Mouse (Mus musculus) heart, embryonic 15.5 days (tissue): Measurements from ENCODE around the gene Galnt10. TPM values are rescaled to one million over a fixed set of nuclear protein-coding genes. Genes with fewer than 3 reads are reported as not detected.

Experiments
- ATAC-seq: fragments of 200-750 bp; cut with Nextera tagmentation; replicated peaks from 2 replicates; pipeline ENCODE4 v1.8.0; 2017; ENCODE audit warnings: low read depth, moderate TSS enrichment; ENCODE audit not compliant: insufficient number of reproducible peaks, insufficient read depth, low FRiP score
- H3K27ac ChIP-seq: fragments of 300-500 bp; sonication (generic); 2 replicates; pipeline ENCODE4 v1.5.1; 2015; ENCODE audit warnings: mild to moderate bottlenecking, inconsistent platforms
- H3K27me3 ChIP-seq: fragments of 300-500 bp; sonication (generic); 2 replicates; pipeline ENCODE4 v1.6.1; 2015; ENCODE audit warnings: inconsistent platforms
- H3K36me3 ChIP-seq: fragments of 300-500 bp; sonication (generic); 2 replicates; pipeline ENCODE4 v1.6.1; 2015; ENCODE audit warnings: mild to moderate bottlenecking, inconsistent platforms
- H3K4me1 ChIP-seq: fragments of 300-500 bp; sonication (generic); replicated peaks from 2 replicates; pipeline ENCODE4 v1.6.1; 2015; ENCODE audit warnings: inconsistent platforms
- H3K4me2 ChIP-seq: fragments of 300-500 bp; sonication (generic); 2 replicates; pipeline ENCODE4 v1.6.1; 2015; ENCODE audit warnings: inconsistent platforms, mild to moderate bottlenecking, moderate library complexity
- H3K4me3 ChIP-seq: fragments of 300-500 bp; sonication (generic); 2 replicates; pipeline ENCODE4 v1.5.1; 2015; ENCODE audit warnings: mild to moderate bottlenecking, inconsistent platforms
- H3K9ac ChIP-seq: fragments of 300-500 bp; sonication (generic); 2 replicates; pipeline ENCODE4 v1.6.1; 2015; ENCODE audit warnings: mild to moderate bottlenecking, inconsistent platforms
- H3K9me3 ChIP-seq: fragments of 300-500 bp; sonication (generic); replicated peaks from 2 replicates; pipeline ENCODE4 v1.6.1; 2016; ENCODE audit warnings: inconsistent platforms
- WGBS: fragments of 180-500 bp; shearing (Covaris S2); methylation state at CpG from one replicate; pipeline ENCODE4 v1.1.7; 2015; ENCODE audit warnings: mixed read lengths; 5-methylcytosine and 5-hydroxymethylcytosine counted together
- polyA plus RNA-seq: library from polyadenylated mRNA; unstranded; fragments of >200 nt; fragmentation: Nextera tagmentation; extraction: Ambion mirVana; gene quantifications from 2 replicates; pipeline ENCODE4 v1.2.1, GENCODE M21; 2015

Galnt10 gene
- polyA plus RNA-seq, 1 experiment from 2014 or later = 8.9 TPM

DNA sequence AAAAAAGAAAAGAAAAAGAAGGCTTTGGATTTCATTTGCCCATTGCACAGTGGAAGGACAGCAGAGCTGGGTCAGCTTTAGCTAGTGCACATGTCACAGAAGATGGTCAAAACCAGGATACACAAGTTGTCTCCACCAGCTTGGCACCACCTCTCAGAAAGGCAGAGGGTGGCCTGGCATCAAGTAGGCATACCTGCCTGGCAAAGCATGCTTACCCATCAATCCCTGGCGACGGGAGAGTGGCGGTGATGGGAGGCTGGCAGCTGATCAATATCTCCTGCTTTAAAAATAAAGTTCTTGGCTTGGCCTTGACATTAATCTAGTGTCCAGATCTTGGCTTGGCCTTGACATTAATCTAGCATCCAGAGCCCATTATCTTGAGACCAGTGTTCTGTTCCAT, 131.3 kb downstream of the Galnt10 start:
- H3K27ac ChIP-seq = no peak overlapping the region
- no peak for ATAC-seq
- H3K4me1 ChIP-seq = peaks cover 11% of the 10 kb centered on the region
- WGBS = 90% methylated on average over 3 of the region's 3 CpGs
- no peak overlapping the region for H3K9ac ChIP-seq
- H3K27me3 ChIP-seq = no peaks in the 10 kb centered on the region
- no peak overlapping the region for H3K4me3 ChIP-seq
- H3K36me3 ChIP-seq = no peaks in the 10 kb centered on the region
- no peaks in the 10 kb centered on the region for H3K9me3 ChIP-seq
- H3K4me2 ChIP-seq = no peak overlapping the region

DNA sequence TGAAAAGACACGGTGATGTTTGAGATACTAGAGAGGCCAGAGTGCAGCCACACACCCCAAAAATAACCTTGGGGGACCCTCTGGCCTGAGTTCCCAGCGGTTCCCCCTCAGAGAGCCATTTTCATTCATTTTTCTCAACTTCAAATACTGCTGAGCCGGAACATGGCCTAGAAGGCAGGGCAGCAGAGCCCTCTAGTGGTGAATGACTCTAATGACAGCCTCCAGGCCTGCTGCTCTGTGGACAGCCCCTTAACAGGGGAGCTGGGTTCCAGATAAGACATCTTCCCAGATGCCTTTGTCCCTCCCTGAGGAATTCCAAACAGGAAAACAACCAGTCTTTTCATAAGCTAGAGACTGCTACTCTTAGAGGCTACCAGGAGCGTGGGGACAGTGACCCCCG, 133.1 kb downstream of the Galnt10 start:
- no peak overlapping the region for H3K27ac ChIP-seq
- no peak overlapping the region for H3K4me2 ChIP-seq
- H3K4me1 ChIP-seq = peaks cover 7% of the 10 kb centered on the region
- H3K36me3 ChIP-seq = no peaks in the 10 kb centered on the region
- WGBS = 19% methylated on average over 5 of the region's 5 CpGs
- H3K9me3 ChIP-seq = no peaks in the 10 kb centered on the region
- no peak for ATAC-seq
- no peaks in the 10 kb centered on the region for H3K27me3 ChIP-seq
- H3K4me3 ChIP-seq = no peak overlapping the region
- no peak overlapping the region for H3K9ac ChIP-seq

DNA sequence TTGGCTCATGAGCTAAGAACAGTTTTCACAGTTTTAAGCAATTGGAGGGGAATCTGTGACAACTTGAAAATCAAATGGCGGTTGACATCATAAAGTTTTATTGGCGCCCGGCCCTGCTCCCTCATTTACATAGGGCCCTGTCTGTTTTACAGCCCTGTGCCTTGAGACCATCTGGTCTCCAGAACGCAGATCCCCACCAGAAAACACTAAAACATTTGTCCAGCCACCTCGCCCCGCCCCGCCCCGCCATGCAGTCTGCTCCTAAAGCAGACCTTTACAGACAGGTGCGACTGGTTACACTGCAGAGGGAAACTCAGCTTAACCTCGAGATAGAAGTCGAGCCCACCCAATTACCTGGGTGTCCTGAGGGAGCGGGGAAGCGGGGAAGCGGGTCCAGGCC, 134.6 kb downstream of the Galnt10 start:
- no peak for ATAC-seq
- no peak overlapping the region for H3K4me3 ChIP-seq
- no peak overlapping the region for H3K9ac ChIP-seq
- whole genome bisulfite sequencing = 86% methylated on average over 14 of the region's 14 CpGs
- H3K4me1 ChIP-seq = no peaks in the 10 kb centered on the region
- no peak overlapping the region for H3K27ac ChIP-seq
- H3K27me3 ChIP-seq = no peaks in the 10 kb centered on the region
- no peaks in the 10 kb centered on the region for H3K9me3 ChIP-seq
- H3K4me2 ChIP-seq = no peak overlapping the region
- no peaks in the 10 kb centered on the region for H3K36me3 ChIP-seq

DNA sequence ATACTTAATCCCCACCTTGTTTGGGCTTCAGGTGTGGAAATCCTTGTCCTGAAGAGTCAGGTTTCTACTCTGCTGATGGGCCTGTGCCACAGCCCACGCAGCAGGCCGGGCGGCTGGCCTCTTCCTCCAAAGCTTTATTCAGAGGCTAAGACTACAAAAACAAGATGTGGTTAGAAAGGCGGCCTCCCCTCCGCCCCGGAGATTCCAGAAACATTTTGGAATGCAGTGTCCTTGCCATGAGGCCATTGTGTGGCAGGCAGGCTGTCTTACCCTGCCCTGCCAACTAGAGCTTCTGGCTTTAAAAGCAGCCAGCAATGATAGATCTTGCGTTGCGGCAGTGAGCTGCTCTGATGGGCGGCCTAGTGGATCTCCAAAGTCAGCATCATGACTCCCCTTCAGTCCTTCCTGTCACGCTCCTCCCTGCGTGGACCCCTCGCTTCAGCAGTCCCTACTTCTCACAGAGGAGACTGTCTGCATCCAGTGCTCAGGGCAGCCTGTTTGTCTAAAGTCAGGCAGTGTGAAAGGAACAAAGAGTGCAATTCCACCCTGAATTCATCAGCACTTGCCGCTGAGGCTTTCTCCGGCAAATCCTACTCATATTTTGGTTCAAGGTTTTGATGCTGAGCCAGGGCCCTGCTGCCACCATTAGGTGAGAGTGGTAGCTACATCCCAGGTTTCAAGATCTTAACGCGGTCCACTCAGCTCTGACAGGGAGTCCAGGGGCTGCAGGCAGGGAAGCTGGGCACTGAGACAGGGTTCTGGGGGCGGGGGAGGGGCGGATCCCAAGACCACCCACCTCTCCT, 141.6 kb downstream of the Galnt10 start:
- 51% methylated on average over 18 of the region's 18 CpGs for WGBS
- Histone ChIP-seq H3K36me3 (no peaks in the 10 kb centered on the region), H3K27me3 (no peaks in the 10 kb centered on the region), H3K9ac (no peak overlapping the region), H3K4me2 (no peak overlapping the region), H3K27ac (no peak overlapping the region; the same call in 1 of the 2 replicates), H3K9me3 (no peaks in the 10 kb centered on the region), H3K4me3 (no peak overlapping the region), H3K4me1 (peaks cover 9% of the 10 kb centered on the region)
- no peak for ATAC-seq

DNA sequence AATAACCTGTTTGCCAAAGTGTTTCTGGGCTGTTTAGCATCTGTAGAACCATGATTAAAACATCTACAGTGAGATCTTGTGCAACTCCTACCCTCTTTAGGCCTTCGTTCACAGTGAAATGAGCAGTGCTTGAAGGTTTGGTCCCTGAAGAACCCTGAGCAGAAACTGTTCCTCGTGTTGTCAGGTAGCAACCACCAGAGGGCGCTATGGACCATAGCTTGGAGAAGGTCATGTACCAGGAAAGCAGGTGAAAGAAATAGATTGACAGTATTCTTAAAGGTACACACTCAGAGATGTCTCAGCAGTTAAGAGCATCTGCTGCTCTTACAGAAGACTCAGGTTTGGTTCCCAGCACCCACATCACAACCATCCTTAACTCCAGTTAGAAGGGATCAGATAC, 142.7 kb downstream of the Galnt10 start:
- H3K4me1 ChIP-seq = peaks cover 9% of the 10 kb centered on the region
- H3K27ac ChIP-seq = no peak overlapping the region
- no peak overlapping the region for H3K9ac ChIP-seq
- no peaks in the 10 kb centered on the region for H3K9me3 ChIP-seq
- no peak overlapping the region for H3K4me3 ChIP-seq
- ATAC-seq = no peak
- H3K36me3 ChIP-seq = no peaks in the 10 kb centered on the region
- 30% methylated on average over 3 of the region's 3 CpGs for WGBS
- no peaks in the 10 kb centered on the region for H3K27me3 ChIP-seq
- no peak overlapping the region for H3K4me2 ChIP-seq

DNA sequence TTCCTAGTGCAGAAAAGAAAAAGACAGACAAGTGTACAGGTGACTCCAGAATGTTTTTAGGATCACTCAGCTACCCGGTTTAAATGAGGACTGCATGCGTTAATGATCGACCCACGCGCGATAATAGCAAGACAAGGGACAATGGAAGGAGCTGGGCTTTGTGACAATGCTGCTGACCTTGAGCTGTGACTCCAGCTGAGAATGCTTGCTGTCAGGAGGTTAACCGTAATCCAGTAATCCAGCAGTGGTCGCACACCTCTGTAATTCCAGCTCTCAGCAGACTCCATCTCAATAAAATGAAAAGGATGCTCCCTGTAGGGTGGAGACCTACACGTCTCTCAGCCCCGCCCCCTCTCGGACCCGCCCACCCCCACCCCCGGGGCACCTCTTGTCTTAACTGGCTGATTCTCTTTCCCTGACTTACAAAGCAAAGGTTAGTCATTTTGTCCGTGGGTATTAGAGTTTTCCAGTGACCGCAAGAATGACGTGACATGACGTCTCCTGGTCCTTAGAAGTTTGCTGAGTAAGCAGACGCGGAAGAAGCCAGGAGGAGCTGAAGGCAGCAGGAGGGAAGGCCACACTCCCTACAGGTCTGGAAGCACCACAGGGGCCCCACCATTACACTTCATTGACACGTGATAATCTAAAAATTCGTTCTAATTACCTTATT, 145.8 kb downstream of the Galnt10 start:
- H3K9ac ChIP-seq = no peak overlapping the region
- H3K4me1 ChIP-seq = peaks cover 9% of the 10 kb centered on the region
- H3K9me3 ChIP-seq = no peaks in the 10 kb centered on the region
- ATAC-seq = no peak
- no peaks in the 10 kb centered on the region for H3K36me3 ChIP-seq
- 29% methylated on average over 21 of the region's 21 CpGs for WGBS
- H3K4me3 ChIP-seq = no peak overlapping the region
- no peaks in the 10 kb centered on the region for H3K27me3 ChIP-seq
- peak overlapping the region; percentile 21; the same call in 1 of the 2 replicates for H3K4me2 ChIP-seq
- no peak overlapping the region for H3K27ac ChIP-seq

DNA sequence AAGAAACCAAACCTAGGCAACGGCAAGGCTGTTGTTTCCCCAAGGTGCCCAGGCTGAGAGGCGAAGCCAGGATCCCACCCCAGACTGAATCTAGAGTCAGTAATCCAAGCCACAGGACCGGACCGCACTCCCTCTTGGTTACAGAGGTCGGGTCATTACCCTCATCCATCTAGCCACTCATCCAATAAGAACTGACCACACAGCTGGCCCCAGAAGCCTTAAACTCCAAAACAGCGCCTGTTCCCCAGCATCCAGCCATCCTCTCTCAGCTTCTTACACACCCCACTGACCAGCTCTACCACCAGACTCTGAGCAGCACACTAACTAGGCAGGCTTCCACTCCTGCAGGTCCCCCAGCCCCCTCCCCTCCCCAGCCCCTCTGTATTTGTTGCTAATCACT, 149.8 kb downstream of the Galnt10 start:
- no peaks in the 10 kb centered on the region for H3K9me3 ChIP-seq
- ATAC-seq = no peak

DNA sequence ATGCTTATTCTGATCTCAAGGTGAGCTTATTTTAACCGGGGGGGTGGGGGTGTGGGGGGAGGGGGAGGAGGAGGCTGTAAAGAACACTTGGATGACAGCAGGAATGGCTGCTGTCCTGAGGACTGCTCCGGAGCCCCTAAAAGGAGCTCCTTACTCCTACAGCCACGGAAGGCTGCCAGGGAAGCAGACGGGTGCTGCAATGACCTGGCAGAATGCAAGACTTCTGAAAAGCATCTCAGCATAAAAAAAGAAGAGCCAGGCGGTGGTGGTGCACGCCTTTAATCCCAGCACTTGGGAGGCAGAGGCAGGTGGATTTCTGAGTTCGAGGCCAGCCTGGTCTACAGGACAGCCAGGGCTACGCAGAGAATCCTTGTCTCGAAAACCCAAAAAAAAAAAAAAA, 152.6 kb downstream of the Galnt10 start:
- Histone ChIP-seq H3K27me3 (no peaks in the 10 kb centered on the region), H3K4me3 (no peak overlapping the region), H3K27ac (no peak overlapping the region), H3K4me2 (no peak overlapping the region), H3K9me3 (no peaks in the 10 kb centered on the region), H3K36me3 (no peaks in the 10 kb centered on the region), H3K4me1 (peaks cover 15% of the 10 kb centered on the region), H3K9ac (no peak overlapping the region)
- ATAC-seq = no peak
- WGBS = 77% methylated on average over 9 of the region's 9 CpGs

More for the DNA sequence above, 149.8 kb downstream of the Galnt10 start:
- Histone ChIP-seq H3K4me3 (no peak overlapping the region), H3K9ac (no peak overlapping the region), H3K27ac (no peak overlapping the region), H3K4me2 (no peak overlapping the region), H3K36me3 (no peaks in the 10 kb centered on the region), H3K4me1 (peaks cover 2% of the 10 kb centered on the region), H3K27me3 (no peaks in the 10 kb centered on the region)
- 62% methylated on average over 6 of the region's 6 CpGs for WGBS

DNA sequence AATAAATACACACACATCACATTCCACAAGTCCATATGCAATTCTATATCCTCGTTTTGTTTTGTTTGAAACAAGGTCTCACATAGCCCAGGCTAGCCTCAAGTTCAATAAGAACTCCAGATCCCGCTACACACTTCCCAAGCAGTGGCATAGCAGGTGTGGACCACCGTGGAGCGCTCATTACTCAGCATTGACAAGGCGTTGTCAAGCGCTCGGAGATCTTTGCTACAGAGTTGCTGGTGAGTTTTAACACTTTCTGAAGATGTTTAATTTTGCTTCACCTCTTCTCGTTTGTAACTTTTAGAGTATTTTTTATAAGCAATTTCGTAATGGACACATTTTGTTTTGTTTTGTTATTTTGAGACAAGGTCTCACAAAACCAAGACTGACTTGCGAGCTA, 154.2 kb downstream of the Galnt10 start:
- peaks cover 23% of the 10 kb centered on the region for H3K4me1 ChIP-seq
- no peak overlapping the region for H3K9ac ChIP-seq
- no peak overlapping the region for H3K27ac ChIP-seq
- no peaks in the 10 kb centered on the region for H3K36me3 ChIP-seq
- 86% methylated on average over 10 of the region's 10 CpGs for WGBS
- ATAC-seq = no peak
- no peak overlapping the region for H3K4me3 ChIP-seq
- H3K9me3 ChIP-seq = no peaks in the 10 kb centered on the region
- no peak overlapping the region for H3K4me2 ChIP-seq
- H3K27me3 ChIP-seq = no peaks in the 10 kb centered on the region

DNA sequence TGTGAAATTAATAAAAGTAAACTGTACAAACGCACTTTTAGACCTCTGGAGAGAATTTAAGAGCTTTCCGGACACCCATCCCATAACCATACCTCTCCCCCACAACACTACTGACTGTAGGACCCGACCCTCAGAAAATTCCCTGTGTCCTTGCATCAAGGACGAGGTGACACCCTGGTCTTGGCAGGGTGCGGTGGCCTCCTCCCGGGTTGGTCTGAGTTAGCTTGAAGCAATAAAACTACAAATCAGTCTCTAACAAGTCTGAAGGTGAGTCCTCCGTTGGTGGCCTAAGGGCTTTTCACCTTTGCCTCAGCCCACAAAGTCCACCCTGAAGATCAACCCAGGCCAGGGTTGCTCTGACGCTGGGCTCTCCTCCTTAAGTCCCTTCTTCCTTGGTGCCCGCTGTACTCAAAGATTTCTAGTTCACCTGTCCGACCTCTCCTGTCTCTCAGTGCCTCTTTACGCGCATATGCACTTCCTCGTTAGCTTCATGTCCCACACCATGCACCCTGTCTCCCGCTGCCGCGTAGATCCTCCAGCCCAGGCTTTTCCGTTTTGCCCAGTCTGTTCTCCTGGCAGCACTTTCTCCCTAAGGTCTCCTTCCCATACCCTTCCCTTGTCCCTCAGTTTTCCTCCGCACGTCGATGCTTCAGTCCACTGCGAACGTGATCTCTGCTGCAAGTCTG, 155.2 kb downstream of the Galnt10 start:
- Histone ChIP-seq H3K4me2 (peak overlapping the region; percentile 92), H3K4me3 (peak overlapping the region; percentile 89), H3K9me3 (no peaks in the 10 kb centered on the region), H3K27ac (peak overlapping the region; percentile 84), H3K9ac (peak overlapping the region; percentile 72), H3K36me3 (no peaks in the 10 kb centered on the region), H3K4me1 (peaks cover 23% of the 10 kb centered on the region), H3K27me3 (no peaks in the 10 kb centered on the region)
- no peak for ATAC-seq
- WGBS = 12% methylated on average over 22 of the region's 22 CpGs

DNA sequence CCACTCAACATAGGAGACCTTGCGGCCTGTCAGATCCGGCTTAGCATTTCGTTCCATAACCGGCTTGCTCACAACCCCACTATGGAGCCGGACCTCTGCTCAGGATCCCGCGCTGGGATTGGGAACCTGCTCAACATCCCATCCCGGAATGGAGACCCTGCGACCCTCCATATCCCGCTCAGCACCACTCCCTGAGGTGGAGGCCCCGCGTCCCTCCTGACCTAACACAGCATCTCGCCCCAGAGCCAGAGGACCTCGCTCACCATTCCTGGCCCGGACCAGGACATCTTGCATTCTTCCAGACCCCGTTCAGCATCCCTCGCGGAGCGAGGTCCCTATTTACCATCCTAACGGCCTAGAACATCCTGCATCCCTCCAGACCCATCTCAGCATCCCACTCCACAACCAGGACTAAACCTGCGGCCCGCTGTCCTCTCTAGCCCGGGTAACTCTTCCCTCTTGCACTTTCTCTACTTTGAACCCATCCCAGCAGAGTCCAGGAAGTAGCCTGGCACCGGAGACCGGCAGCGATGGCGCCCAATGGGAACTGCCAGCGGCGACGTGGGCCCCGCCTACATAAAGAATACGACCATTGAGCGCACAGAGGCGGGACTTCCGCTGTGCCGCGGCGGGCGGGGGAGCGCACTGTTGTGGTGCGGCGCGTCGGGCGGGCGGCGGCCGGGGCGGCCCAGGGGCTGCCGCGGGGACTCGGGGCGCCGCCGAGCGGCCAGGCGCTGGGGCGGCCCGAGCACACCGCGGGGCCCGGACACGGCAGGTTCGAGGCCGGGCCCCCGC, 155.9 kb downstream of the Galnt10 start, which contains the start of gene Sap30l:
Sap30l (plus strand) TSS at position 667 of the 795 bp plus-strand sequence.
- Histone ChIP-seq H3K27me3 (no peaks in the 10 kb centered on the region), H3K9ac (peak within 1 kb of the TSS; percentile 89), H3K9me3 (no peaks in the 10 kb centered on the region), H3K4me1 (peaks cover 23% of the 10 kb centered on the region), H3K27ac (peak within 1 kb of the TSS; percentile 84), H3K36me3 (no peaks in the 10 kb centered on the region), H3K4me2 (peak within 1 kb of the TSS; percentile 92), H3K4me3 (peak within 1 kb of the TSS; percentile 89)
- peak; percentile 97 for ATAC-seq
- under 1% methylated on average over 64 of the region's 66 CpGs for WGBS
